Mouse (Mus musculus): ENCODE data around the gene S1pr4.

Gene S1pr4

DNA sequence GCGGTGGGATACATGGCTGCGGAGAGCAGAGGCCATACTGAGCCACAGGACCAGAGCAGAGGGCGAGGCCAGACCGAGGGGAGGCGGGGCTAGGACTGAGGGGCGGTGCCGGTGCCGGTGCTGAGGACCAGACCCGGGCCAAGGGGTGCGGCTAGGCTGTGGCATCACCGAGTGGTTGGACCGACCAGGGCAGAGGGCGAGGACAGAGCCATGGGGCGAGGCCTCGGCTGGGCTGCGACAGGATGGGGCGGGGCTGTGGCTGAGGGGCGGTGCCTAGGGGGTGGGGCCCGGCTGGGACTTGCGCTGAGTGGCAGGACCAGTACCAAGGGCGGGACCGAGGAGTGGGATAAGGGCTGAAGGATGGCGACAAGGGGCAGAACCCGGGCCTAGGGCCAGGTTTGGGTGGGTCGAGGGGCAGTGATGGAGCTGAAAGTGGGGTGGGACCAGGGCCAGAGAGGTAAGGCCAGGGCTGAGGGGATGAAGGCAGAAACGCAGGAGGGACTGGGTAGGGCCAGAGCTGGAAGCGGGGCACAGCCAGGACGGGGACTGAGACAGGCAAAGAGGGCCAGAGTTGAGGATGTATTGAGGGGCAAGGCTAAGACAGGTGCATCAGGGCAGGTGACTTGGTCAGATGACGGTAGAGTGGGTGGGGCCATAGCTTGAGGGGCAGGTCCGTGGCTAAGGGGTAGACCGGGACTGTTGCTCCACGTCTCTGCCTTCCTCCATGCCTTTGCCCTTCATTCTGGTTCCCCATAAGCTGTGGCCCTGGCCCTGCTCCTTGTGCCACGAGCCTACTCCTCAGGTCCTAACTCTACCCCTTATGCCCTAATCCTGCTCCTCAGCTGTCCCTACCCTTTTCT, 35.3 kb downstream of the S1pr4 start:
- DNase-seq, result peak; percentile 51 to 62

GRCm38 (mm10) chr10:81463531-81463930, 36.4 kb downstream of the S1pr4 start:
- DNase-seq, result peak in 1 of 2 experiments; percentile 2

DNA sequence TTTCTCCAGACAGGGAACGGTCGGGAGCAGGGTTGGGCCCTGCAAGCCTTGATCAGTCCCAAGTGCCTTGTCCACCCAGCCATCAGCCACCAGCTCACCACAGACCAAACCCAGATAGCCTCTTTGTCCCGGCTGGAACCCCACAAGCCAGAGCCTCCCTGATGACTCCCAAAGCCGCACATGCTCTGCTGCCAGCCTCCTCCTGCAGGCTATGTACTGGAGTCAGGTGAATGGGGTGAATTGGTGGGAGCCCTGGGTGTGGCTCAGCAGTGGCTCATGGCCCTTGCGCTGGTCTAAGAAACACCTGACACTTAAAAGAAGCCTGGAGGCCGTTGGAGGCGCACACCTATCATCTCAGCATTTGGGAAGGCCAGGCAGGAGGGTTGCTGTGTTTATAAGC, 37.0 kb downstream of the S1pr4 start:
- peak in 1 of 2 experiments; percentile 3 for DNase-seq

DNA sequence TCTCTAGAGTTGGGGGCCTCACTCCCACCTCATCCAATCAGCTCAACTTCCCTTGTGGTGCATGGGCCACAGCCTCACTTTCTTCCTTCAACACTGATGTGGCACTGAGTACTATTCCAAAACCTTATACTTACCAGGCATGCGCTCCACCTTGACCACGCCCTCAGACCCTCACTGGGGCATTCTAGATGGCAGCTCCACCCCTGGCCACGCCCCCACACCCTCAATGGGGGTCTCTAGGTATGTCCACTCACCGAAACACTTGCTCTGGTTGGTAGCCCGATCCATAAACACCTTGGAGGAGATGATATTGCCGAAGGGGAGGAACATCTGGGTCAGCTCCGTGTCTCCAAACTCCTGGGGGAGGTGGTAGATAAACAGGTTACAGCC, 37.5 kb downstream of the S1pr4 start:
- DNase-seq, result no peak

DNA sequence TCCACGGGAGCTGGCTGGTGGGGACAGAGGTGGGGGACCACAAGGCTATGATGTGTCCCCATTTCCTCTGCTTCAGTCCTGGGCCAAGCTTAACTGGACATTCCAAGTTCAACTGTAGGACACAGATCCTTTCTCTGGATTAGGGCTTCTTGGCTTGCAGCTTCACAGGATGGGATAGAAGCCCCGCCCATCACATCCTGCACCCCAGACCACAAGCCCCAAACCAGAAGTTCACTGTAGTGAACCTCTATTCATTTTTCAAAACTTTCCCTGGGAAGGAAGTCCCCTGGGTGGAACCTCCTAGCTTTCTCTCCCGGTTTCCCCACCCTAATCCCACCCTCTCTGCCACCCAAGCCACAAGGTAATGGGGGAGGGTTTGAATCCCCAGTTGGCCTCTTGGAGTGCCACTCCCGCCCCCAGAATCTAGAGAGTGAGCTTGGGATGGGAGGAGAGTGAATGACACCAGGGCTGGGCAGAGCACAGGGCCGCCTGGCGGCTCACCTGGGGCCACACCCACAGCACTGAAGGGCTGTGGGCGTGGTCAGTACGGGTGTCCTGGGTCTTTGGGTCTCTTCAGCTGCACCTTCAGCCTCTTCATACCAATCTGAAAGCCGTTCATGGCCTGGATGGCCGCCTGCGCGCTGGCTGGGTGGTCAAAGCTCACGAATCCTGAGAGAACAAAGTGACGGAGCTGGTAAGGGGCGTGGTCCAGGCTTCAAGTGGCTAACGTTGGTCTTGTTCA, 38.1 kb downstream of the S1pr4 start:
- DNase-seq, result no peak

- no peak for DNase-seq
Measured at GRCm38 (mm10) chr10:81460951-81461350, 39.0 kb downstream of the S1pr4 start.

- no peak for DNase-seq
Measured at GRCm38 (mm10) chr10:81460471-81460870, 39.5 kb downstream of the S1pr4 start.

- DNase-seq, result no peak
Measured at GRCm38 (mm10) chr10:81459399-81459798, 40.5 kb downstream of the S1pr4 start.

DNA sequence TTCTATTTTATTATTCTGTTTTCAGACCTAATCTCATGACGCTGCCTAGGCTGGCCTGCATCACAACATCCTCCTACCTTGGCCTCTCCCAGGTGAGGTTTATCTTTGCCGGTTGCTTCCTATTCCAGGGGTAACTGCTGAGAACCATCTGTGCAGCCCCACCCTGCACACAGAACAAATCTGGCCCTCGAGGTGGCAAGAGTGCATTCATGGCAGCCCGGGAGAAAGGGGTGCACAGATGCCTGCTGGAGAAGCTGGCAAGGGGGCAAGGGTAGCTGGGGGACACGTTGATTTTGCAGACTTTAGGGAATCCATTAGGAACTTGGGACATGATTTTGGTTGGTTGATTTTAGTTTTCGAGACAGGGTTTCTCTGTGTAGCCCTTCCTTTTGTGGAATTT, 41.7 kb downstream of the S1pr4 start:
- no peak for DNase-seq

GRCm38 (mm10) chr10:81457624-81458023, 42.3 kb downstream of the S1pr4 start:
- no peak for DNase-seq

- DNase-seq, result no peak
Measured at GRCm38 (mm10) chr10:81456983-81457563, 42.9 kb downstream of the S1pr4 start.

- DNase-seq, result no peak
Measured at GRCm38 (mm10) chr10:81455181-81455895, 44.6 kb downstream of the S1pr4 start, which contains the start of gene Nfic. Gene Nfic (minus strand): TSS chr10:81455635.

- no peak for DNase-seq
Measured at GRCm38 (mm10) chr10:81454106-81454505, 45.8 kb downstream of the S1pr4 start.

DNA sequence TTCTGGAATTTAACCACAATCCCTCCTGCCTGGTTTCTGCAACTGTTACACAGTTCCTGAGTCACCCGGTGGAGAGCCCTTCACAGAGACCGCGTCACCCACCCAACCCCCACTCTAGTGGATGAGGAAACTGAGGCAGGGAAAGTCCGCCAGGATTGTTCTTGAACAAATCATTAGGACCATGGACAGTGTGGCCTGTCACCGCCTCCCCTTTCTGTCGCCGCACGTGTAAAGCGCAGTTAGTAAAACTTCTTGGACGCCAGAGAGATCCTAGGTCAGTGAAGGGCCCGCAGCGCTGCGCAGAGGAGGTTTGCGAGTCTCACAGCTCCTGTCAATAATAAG, 47.0 kb downstream of the S1pr4 start:
- DNase-seq, result peak in 1 of 2 experiments; percentile 2

GRCm38 (mm10) chr10:81452237-81452946, 47.5 kb downstream of the S1pr4 start:
- DNase-seq, result peak in 1 of 2 experiments; percentile 6

- peak in 1 of 2 experiments; percentile 1 for DNase-seq
Measured at GRCm38 (mm10) chr10:81451365-81451745, 48.6 kb downstream of the S1pr4 start.

GRCm38 (mm10) chr10:81450641-81451364, 49.1 kb downstream of the S1pr4 start:
- peak in 1 of 2 experiments; percentile 10 for DNase-seq

GRCm38 (mm10) chr10:81450140-81450539, 49.8 kb downstream of the S1pr4 start:
- peak; percentile 86 to 92 for DNase-seq

Data from cerebellum, postnatal 36 days (tissue).